Mouse (Mus musculus) forebrain, embryonic 14.5 days (tissue): ENCODE measurements around the gene 1600012H06Rik. TPM values are rescaled to one million over a fixed set of nuclear protein-coding genes. Genes with fewer than 3 reads are reported as not detected.

Experiments
- ATAC-seq: fragments of 200-750 bp; cut with Nextera tagmentation; 2 replicates; pipeline ENCODE4 v1.8.0; 2017; ENCODE audit warnings: mild to moderate bottlenecking, moderate library complexity
- DNase-seq: peaks from one replicate; pipeline ENCODE4 v3.0.0-alpha.2; 2015; ENCODE audit warnings: low spot score
- H3K27ac ChIP-seq: fragments of 300-500 bp; sonication (generic); 2 replicates; pipeline ENCODE4 v1.5.1; 2014; ENCODE audit warnings: low read depth, mild to moderate bottlenecking, control low read depth, low read length, moderate library complexity
- H3K27me3 ChIP-seq: fragments of 300-500 bp; sonication (generic); replicated peaks from 2 replicates; pipeline ENCODE4 v1.6.1; 2014; ENCODE audit warnings: low read length, control low read depth, mixed read lengths; ENCODE audit not compliant: control insufficient read depth, insufficient read depth
- H3K36me3 ChIP-seq: fragments of 300-500 bp; sonication (generic); 2 replicates; pipeline ENCODE4 v1.6.1; 2014; ENCODE audit warnings: low read length, control low read depth; ENCODE audit not compliant: control insufficient read depth, insufficient read depth
- H3K4me1 ChIP-seq: fragments of 300-500 bp; sonication (generic); 2 replicates; pipeline ENCODE4 v1.6.1; 2014; ENCODE audit warnings: antibody characterized with exemption, low read length, control low read depth; ENCODE audit not compliant: control insufficient read depth, insufficient read depth
- H3K4me2 ChIP-seq: fragments of 300-500 bp; sonication (generic); 2 replicates; pipeline ENCODE4 v1.6.1; 2014; ENCODE audit warnings: mild to moderate bottlenecking, control low read depth, low read length
- H3K4me3 ChIP-seq: fragments of 300-500 bp; sonication (generic); 2 replicates; pipeline ENCODE4 v1.5.1; 2014; ENCODE audit warnings: low read depth, low read length, control low read depth
- H3K9ac ChIP-seq: fragments of 300-500 bp; sonication (generic); 2 replicates; pipeline ENCODE4 v1.6.1; 2014; ENCODE audit warnings: mild to moderate bottlenecking, low read length, control low read depth, moderate library complexity
- H3K9me3 ChIP-seq: fragments of 300-500 bp; sonication (generic); replicated peaks from 2 replicates; pipeline ENCODE4 v1.6.1; 2016; ENCODE audit warnings: low read length, control low read depth, mixed read lengths; ENCODE audit not compliant: control insufficient read depth
- WGBS: fragments of 180-500 bp; shearing (Covaris S2); extraction: QIAGEN DNeasy Blood & Tissue Kit; methylation state at CpG from one replicate; pipeline ENCODE4 v1.1.7; 2014; 5-methylcytosine and 5-hydroxymethylcytosine counted together
- polyA plus RNA-seq: library from polyadenylated mRNA; unstranded; fragments of >200 nt; fragmentation: Nextera tagmentation; extraction: Ambion mirVana; gene quantifications from 2 replicates; pipeline ENCODE4 v1.2.1, GENCODE M21; 2014

1600012H06Rik gene
- polyA plus RNA-seq, 1 experiment from 2014 or later = 29.3 TPM

GRCm38 (mm10) chr17:14910771-14911170, 32.2 kb upstream of the 1600012H06Rik start:
- H3K4me2 ChIP-seq = no peak overlapping the region
- DNase-seq (no peak), ATAC-seq (no peak)
- no peak overlapping the region for H3K9ac ChIP-seq
- WGBS = 94% methylated on average over 5 of the region's 5 CpGs
- H3K27me3 ChIP-seq = no peaks in the 10 kb centered on the region
- H3K9me3 ChIP-seq = no peaks in the 10 kb centered on the region
- H3K27ac ChIP-seq = no peak overlapping the region
- no peaks in the 10 kb centered on the region for H3K36me3 ChIP-seq
- H3K4me3 ChIP-seq = no peak overlapping the region
- H3K4me1 ChIP-seq = no peaks in the 10 kb centered on the region

DNA sequence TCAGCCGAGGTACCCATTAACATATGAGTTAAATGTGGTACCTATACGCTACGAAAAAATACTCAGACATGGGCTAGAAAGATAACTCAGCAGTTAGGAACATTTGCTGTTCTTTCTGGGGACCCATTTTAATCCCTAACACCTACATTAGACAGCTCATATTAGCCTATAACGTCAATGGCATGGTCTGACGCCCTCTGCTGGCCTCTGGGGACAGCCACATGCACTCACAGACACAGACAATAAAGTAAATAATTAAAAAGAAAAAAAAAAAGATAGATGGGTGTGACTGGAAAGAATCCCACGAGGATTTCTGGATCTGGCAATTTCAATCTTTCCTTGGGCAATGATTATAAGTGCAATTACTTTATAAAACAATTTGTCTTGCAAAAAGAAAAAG, 30.6 kb upstream of the 1600012H06Rik start:
- DNase-seq = no peak
- WGBS = 53% methylated on average over 6 of the region's 6 CpGs
- no peak overlapping the region for H3K9ac ChIP-seq

DNA sequence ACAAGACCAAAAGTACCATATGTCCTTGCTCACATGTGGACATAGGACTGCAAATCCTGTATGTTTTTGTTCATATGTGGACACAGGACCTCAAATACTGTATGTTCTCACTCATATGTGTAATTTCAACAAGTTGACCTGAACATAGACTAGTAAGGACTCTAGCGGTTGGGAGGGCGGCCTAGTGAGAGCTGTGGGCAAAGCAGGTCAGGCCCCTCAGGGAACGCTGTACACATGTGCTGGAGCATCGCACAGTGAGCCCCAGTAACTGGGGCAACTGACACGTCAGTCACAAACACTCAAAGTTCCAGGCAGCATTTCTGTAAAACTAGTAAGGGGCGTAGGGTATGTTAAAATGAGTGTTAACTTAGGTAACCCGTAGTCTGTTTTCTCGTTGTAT, 30.0 kb upstream of the 1600012H06Rik start:
- no peak for ATAC-seq
- Histone ChIP-seq H3K4me3 (no peak overlapping the region), H3K27me3 (no peaks in the 10 kb centered on the region), H3K9me3 (no peaks in the 10 kb centered on the region), H3K4me2 (no peak overlapping the region), H3K4me1 (no peaks in the 10 kb centered on the region), H3K36me3 (no peaks in the 10 kb centered on the region), H3K9ac (no peak overlapping the region), H3K27ac (no peak overlapping the region)
- WGBS = 91% methylated on average over 8 of the region's 8 CpGs
- DNase-seq = no peak

More for the DNA sequence above, 30.6 kb upstream of the 1600012H06Rik start:
- H3K36me3 ChIP-seq = no peaks in the 10 kb centered on the region
- ATAC-seq = no peak
- no peak overlapping the region for H3K4me3 ChIP-seq
- H3K4me2 ChIP-seq = no peak overlapping the region
- H3K27me3 ChIP-seq = no peaks in the 10 kb centered on the region
- no peaks in the 10 kb centered on the region for H3K4me1 ChIP-seq
- no peak overlapping the region for H3K27ac ChIP-seq
- H3K9me3 ChIP-seq = no peaks in the 10 kb centered on the region

GRCm38 (mm10) chr17:14914401-14914800, 28.6 kb upstream of the 1600012H06Rik start:
- Histone ChIP-seq H3K4me2 (no peak overlapping the region), H3K27ac (no peak overlapping the region), H3K9ac (no peak overlapping the region), H3K36me3 (no peaks in the 10 kb centered on the region), H3K9me3 (no peaks in the 10 kb centered on the region), H3K27me3 (no peaks in the 10 kb centered on the region), H3K4me3 (no peak overlapping the region), H3K4me1 (no peaks in the 10 kb centered on the region)
- DNase-seq (no peak), ATAC-seq (no peak)
- 88% methylated on average over 4 of the region's 4 CpGs for WGBS

DNA sequence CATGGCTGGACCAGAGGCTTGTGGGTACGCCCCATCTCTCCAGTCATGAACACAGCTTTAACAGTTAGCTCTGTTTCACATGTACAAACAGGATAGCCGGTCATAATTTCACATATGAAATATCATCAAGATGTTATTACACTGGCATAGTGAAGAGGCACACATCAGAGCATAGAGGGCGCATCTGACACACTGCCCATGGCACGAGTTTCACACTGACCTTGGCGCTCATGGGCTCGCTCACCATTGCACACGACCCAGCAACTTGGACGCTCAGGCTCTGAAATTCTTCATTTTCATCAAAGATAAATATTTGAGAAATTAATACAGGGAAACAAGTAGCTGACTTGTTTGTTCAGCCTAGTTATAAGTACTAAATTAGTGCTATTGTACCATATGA, 25.1 kb upstream of the 1600012H06Rik start:
- DNase-seq (no peak), ATAC-seq (no peak)
- H3K36me3 ChIP-seq = no peaks in the 10 kb centered on the region
- H3K9me3 ChIP-seq = no peaks in the 10 kb centered on the region
- no peaks in the 10 kb centered on the region for H3K4me1 ChIP-seq
- 92% methylated on average over 8 of the region's 8 CpGs for WGBS
- no peaks in the 10 kb centered on the region for H3K27me3 ChIP-seq
- no peak overlapping the region for H3K4me2 ChIP-seq
- H3K4me3 ChIP-seq = no peak overlapping the region
- no peak overlapping the region for H3K9ac ChIP-seq
- H3K27ac ChIP-seq = no peak overlapping the region

DNA sequence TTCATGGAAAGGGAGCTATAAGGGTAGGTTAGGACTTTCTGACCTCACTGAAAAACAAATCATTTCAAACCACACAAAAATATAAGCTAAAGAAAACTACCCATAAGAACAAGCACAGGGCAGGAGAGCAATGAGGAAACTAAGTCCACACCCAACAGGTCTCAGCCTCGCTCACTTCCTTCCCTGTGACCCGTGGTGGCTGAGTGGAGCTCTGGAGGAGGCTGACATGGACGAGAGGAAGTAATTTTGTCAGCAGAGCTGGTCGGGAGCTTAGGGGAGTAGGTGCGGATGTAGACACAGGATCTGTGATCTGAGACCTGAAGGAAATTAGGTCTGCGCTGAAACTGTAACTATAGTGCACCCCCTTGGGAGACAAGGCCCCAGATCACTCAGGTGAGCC, 21.4 kb upstream of the 1600012H06Rik start:
- ATAC-seq (no peak), DNase-seq (no peak)
- H3K4me1 ChIP-seq = no peaks in the 10 kb centered on the region
- H3K9ac ChIP-seq = no peak overlapping the region
- no peaks in the 10 kb centered on the region for H3K36me3 ChIP-seq
- H3K27me3 ChIP-seq = no peaks in the 10 kb centered on the region
- H3K4me3 ChIP-seq = no peak overlapping the region
- no peak overlapping the region for H3K4me2 ChIP-seq
- no peaks in the 10 kb centered on the region for H3K9me3 ChIP-seq
- no peak overlapping the region for H3K27ac ChIP-seq
- 73% methylated on average over 6 of the region's 6 CpGs for WGBS

DNA sequence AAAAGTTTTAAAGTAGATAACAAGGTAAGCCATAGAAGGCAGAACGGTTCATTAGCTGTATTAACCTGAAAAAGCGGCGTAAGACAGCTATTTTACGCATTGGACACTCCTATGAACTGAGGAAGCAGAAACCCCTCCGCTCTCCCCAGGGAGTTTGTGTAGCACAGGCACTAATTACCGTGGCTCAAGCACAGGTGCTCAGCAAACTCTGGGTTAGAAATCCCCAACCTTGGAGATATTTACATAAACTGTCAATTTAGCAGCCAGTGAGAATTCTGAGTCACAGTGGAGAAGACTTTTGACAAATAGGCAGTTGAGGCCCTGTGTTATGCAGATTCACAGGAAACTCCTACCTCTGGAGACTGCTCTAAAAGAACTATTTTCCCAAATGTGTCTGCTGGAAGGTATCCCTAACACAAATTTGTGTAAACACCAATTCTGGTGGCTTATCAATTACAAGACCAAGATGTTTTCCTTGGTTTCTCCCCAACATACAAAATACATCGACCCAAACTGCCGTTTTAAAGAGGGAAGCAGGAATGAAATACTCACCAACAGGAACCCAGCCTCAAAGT, 15.3 kb upstream of the 1600012H06Rik start:
- 83% methylated on average over 8 of the region's 8 CpGs for WGBS
- H3K27ac ChIP-seq = no peak overlapping the region
- no peak for DNase-seq
- ATAC-seq = no peak
- no peaks in the 10 kb centered on the region for H3K9me3 ChIP-seq
- H3K4me1 ChIP-seq = no peaks in the 10 kb centered on the region
- H3K36me3 ChIP-seq = no peaks in the 10 kb centered on the region
- no peak overlapping the region for H3K4me2 ChIP-seq
- no peak overlapping the region for H3K4me3 ChIP-seq
- no peaks in the 10 kb centered on the region for H3K27me3 ChIP-seq
- no peak overlapping the region for H3K9ac ChIP-seq

DNA sequence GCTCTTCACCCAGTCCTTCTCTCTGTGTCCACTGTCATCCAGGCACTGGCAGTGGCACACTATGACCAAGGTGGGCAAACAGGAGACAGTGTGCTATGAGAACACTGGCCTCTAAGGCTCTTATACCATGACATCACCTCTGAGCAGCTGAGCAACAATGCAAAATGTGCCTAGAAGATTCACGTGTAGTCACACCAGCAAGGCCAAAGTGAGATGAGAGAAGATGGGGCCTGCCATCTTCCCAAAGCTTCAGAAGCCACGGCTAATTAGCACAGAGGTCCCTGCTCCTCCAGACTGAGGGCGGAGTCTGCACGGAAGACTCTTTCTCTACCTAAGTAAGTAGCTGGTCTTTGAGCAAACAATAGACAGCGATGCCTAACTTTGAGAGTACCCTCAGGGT, 14.4 kb upstream of the 1600012H06Rik start:
- H3K4me1 ChIP-seq = no peaks in the 10 kb centered on the region
- no peak for DNase-seq
- no peak overlapping the region for H3K4me3 ChIP-seq
- no peak overlapping the region for H3K27ac ChIP-seq
- H3K36me3 ChIP-seq = no peaks in the 10 kb centered on the region
- 57% methylated on average over 5 of the region's 5 CpGs for WGBS
- H3K9ac ChIP-seq = no peak overlapping the region
- no peaks in the 10 kb centered on the region for H3K9me3 ChIP-seq
- ATAC-seq = no peak
- H3K4me2 ChIP-seq = no peak overlapping the region
- H3K27me3 ChIP-seq = no peaks in the 10 kb centered on the region

DNA sequence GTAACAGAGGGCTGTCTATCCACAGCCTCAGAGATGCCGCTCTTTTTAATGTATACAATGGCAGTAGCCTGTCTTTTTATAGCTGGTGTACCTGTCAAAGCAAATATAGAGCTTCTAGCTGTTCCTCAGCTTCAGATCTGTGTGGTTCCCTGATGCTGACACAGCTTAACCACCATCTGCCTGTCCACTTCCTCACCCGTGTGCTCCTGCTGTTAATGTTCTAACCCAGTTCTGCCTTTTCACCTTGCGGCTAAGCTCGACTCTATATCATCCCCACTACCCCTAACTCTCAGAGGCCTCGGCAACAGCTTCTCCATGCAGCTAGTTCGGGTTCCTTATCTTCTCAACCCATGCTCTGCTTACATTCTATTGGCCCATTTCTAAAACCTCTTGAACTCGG, 12.3 kb upstream of the 1600012H06Rik start:
- Histone ChIP-seq H3K4me3 (no peak overlapping the region), H3K4me2 (no peak overlapping the region), H3K9me3 (no peaks in the 10 kb centered on the region), H3K27me3 (no peaks in the 10 kb centered on the region), H3K9ac (no peak overlapping the region), H3K4me1 (no peaks in the 10 kb centered on the region), H3K36me3 (no peaks in the 10 kb centered on the region), H3K27ac (no peak overlapping the region)
- DNase-seq (no peak), ATAC-seq (no peak)
- WGBS = 90% methylated on average over 7 of the region's 7 CpGs
